Mouse (Mus musculus) erythroblast, embryonic 14.5 days (primary cell): ENCODE data around the gene Gm48551.

Experiments
- GATA1 ChIP-seq: IDR thresholded peaks from 2 replicates; pipeline ENCODE4 v1.6.1; 2012; ENCODE audit warnings: low read length, inconsistent platforms, mixed read lengths
- TAL1 ChIP-seq: IDR thresholded peaks from 3 replicates; pipeline ENCODE4 v1.6.1; 2012; ENCODE audit warnings: low read length, inconsistent platforms, mixed read lengths

- TF ChIP-seq TAL1 (no peak), GATA1 (no peak)
These were observed 29.3 kb downstream of the Gm48551 start for GRCm38 (mm10) chr10:81413310-81414261.
